Mouse (Mus musculus): ENCODE results near the gene Fyb. TPM values are rescaled to one million over a fixed set of nuclear protein-coding genes. Genes with fewer than 3 reads are reported as not detected.
A peak's percentile ranks its signal among the peaks of the same experiment; 100 is the strongest.
"Not testable (repeated sequence)": the region's sequence is repeated elsewhere in the genome, so short reads cannot be mapped to it uniquely, and the experiment has no call there.

The Fyb gene
- total RNA-seq, 1 experiment from 2014 or later, result 27.8 TPM

GRCm38 (mm10) chr15:6562161-6562560 is 39.5 kb downstream of the Fyb start:
- DNase-seq, result no peak

GRCm38 (mm10) chr15:6562629-6563028 is 40.0 kb downstream of the Fyb start:
- no peak for DNase-seq

- peak; percentile 81 for DNase-seq
These were observed 42.3 kb downstream of the Fyb start for GRCm38 (mm10) chr15:6564977-6565421.

GRCm38 (mm10) chr15:6565873-6566272 is 43.2 kb downstream of the Fyb start:
- no peak for DNase-seq

GRCm38 (mm10) chr15:6567993-6568392 is 45.3 kb downstream of the Fyb start:
- DNase-seq, result no peak

- DNase-seq, result no peak
These were observed 46.0 kb downstream of the Fyb start for GRCm38 (mm10) chr15:6568605-6569004.

GRCm38 (mm10) chr15:6569074-6569473 is 46.4 kb downstream of the Fyb start:
- DNase-seq, result no peak

- no peak for DNase-seq
These were observed 47.7 kb downstream of the Fyb start for GRCm38 (mm10) chr15:6570164-6570861.

GRCm38 (mm10) chr15:6570876-6571275 is 48.2 kb downstream of the Fyb start:
- DNase-seq, result peak; percentile 70

- DNase-seq, result peak; percentile 17
These were observed 51.8 kb downstream of the Fyb start for GRCm38 (mm10) chr15:6574283-6574960.

GRCm38 (mm10) chr15:6577971-6578370 is 55.3 kb downstream of the Fyb start:
- peak; percentile 41 for DNase-seq

GRCm38 (mm10) chr15:6578654-6579053 is 56.0 kb downstream of the Fyb start:
- no peak for DNase-seq

GRCm38 (mm10) chr15:6579194-6579768 is 56.6 kb downstream of the Fyb start:
- no peak for DNase-seq

GRCm38 (mm10) chr15:6579769-6580261 is 57.2 kb downstream of the Fyb start:
- no peak for DNase-seq

- no peak for DNase-seq
These were observed 62.0 kb downstream of the Fyb start for GRCm38 (mm10) chr15:6584645-6585044.

- DNase-seq, result not testable (repeated sequence)
These were observed 63.7 kb downstream of the Fyb start for GRCm38 (mm10) chr15:6586351-6586750.

GRCm38 (mm10) chr15:6587526-6587925 is 64.9 kb downstream of the Fyb start:
- no peak for DNase-seq

GRCm38 (mm10) chr15:6588192-6588591 is 65.5 kb downstream of the Fyb start:
- no peak for DNase-seq

GRCm38 (mm10) chr15:6590846-6591451 is 68.3 kb downstream of the Fyb start:
- DNase-seq, result no peak

- no peak for DNase-seq
These were observed 68.9 kb downstream of the Fyb start for GRCm38 (mm10) chr15:6591527-6591926.

GRCm38 (mm10) chr15:6592561-6593253 is 70.1 kb downstream of the Fyb start:
- no peak for DNase-seq

GRCm38 (mm10) chr15:6593254-6593623 is 70.6 kb downstream of the Fyb start:
- no peak for DNase-seq

Measured in adrenal gland, postnatal 14 days (tissue).